Mouse (Mus musculus) megakaryocyte, embryonic 14.5 days (primary cell): Measurements from ENCODE around the gene Aldh1l1.

Experiments used
- FLI1 ChIP-seq: IDR thresholded peaks from 2 replicates; pipeline ENCODE4 v1.6.1; 2012; ENCODE audit warnings: low read length, inconsistent platforms, mixed read lengths
- GATA1 ChIP-seq: IDR thresholded peaks from 3 replicates; pipeline ENCODE4 v1.6.1; 2012; ENCODE audit warnings: mixed read lengths, low read length, inconsistent platforms, borderline replicate concordance

GRCm38 (mm10) chr6:90648391-90648790 is 162.2 kb downstream of the Aldh1l1 start:
- TF ChIP-seq GATA1 (no peak), FLI1 (no peak)
